Mouse (Mus musculus): ENCODE results near the gene Asphd1. TPM values are rescaled to one million over a fixed set of nuclear protein-coding genes. Genes with fewer than 3 reads are reported as not detected.
"Not testable (repeated sequence)": the region's sequence is repeated elsewhere in the genome, so short reads cannot be mapped to it uniquely, and the experiment has no call there.

Gene Asphd1
- polyA plus RNA-seq, 1 experiment from 2014 or later = 5.5 TPM

GRCm38 (mm10) chr7:126919973-126920372 is 29.4 kb downstream of the Asphd1 start:
- H3K27me3 ChIP-seq = no peaks in the 10 kb centered on the region
- H3K4me2 ChIP-seq (replicated peaks) = no peak overlapping the region
- H3K9ac ChIP-seq (replicated peaks) = no peak overlapping the region
- no peak overlapping the region for H3K4me3 ChIP-seq (replicated peaks)
- H3K9me3 ChIP-seq = no peaks in the 10 kb centered on the region
- no peak overlapping the region for H3K27ac ChIP-seq
- H3K4me1 ChIP-seq (replicated peaks) = peaks cover 27% of the 10 kb centered on the region
- no peak for ATAC-seq
- 86% methylated on average over 4 of the region's 4 CpGs for WGBS
- no peaks in the 10 kb centered on the region for H3K36me3 ChIP-seq

GRCm38 (mm10) chr7:126918356-126918755 is 31.0 kb downstream of the Asphd1 start:
- H3K4me3 ChIP-seq (replicated peaks); H3K27ac ChIP-seq; H3K4me2 ChIP-seq (replicated peaks); ATAC-seq; H3K27me3 ChIP-seq; H3K9me3 ChIP-seq; H3K36me3 ChIP-seq; H3K9ac ChIP-seq (replicated peaks): not testable (repeated sequence)
- WGBS = 52% methylated on average over 4 of the region's 4 CpGs
- H3K4me1 ChIP-seq (replicated peaks) = peaks cover 27% of the 10 kb centered on the region

GRCm38 (mm10) chr7:126914844-126915243 is 34.5 kb downstream of the Asphd1 start:
- Histone ChIP-seq H3K27me3 (no peaks in the 10 kb centered on the region), H3K4me1 (replicated peaks) (no peaks in the 10 kb centered on the region), H3K4me3 (replicated peaks) (no peak overlapping the region), H3K9ac (replicated peaks) (no peak overlapping the region), H3K9me3 (no peaks in the 10 kb centered on the region), H3K27ac (no peak overlapping the region), H3K36me3 (no peaks in the 10 kb centered on the region), H3K4me2 (replicated peaks) (no peak overlapping the region)
- WGBS = 92% methylated on average over 3 of the region's 3 CpGs
- no peak for ATAC-seq

- Histone ChIP-seq H3K9ac (replicated peaks) (no peak overlapping the region), H3K27ac (no peak overlapping the region), H3K4me2 (replicated peaks) (no peak overlapping the region), H3K27me3 (no peaks in the 10 kb centered on the region), H3K9me3 (no peaks in the 10 kb centered on the region), H3K4me1 (replicated peaks) (no peaks in the 10 kb centered on the region), H3K4me3 (replicated peaks) (no peak overlapping the region), H3K36me3 (no peaks in the 10 kb centered on the region)
- no peak for ATAC-seq
- WGBS = 79% methylated on average over 3 of the region's 3 CpGs
Measured at GRCm38 (mm10) chr7:126905590-126905989, 43.8 kb downstream of the Asphd1 start.

- ATAC-seq; H3K4me2 ChIP-seq (replicated peaks); H3K36me3 ChIP-seq; H3K9me3 ChIP-seq; H3K9ac ChIP-seq (replicated peaks); H3K4me3 ChIP-seq (replicated peaks); H3K27ac ChIP-seq; H3K27me3 ChIP-seq: not testable (repeated sequence)
- H3K4me1 ChIP-seq (replicated peaks) = peaks cover 16% of the 10 kb centered on the region
- 91% methylated on average over 9 of the region's 9 CpGs for WGBS
Measured at GRCm38 (mm10) chr7:126899781-126900180, 49.6 kb downstream of the Asphd1 start.

GRCm38 (mm10) chr7:126898102-126898990 is 51.0 kb downstream of the Asphd1 start:
- Histone ChIP-seq H3K36me3 (no peaks in the 10 kb centered on the region), H3K27me3 (no peaks in the 10 kb centered on the region), H3K4me3 (replicated peaks) (peak overlapping the region; percentile 65), H3K9ac (replicated peaks) (peak overlapping the region; percentile 84), H3K4me1 (replicated peaks) (peaks cover 16% of the 10 kb centered on the region), H3K4me2 (replicated peaks) (peak overlapping the region; percentile 74), H3K9me3 (no peaks in the 10 kb centered on the region), H3K27ac (peak overlapping the region; percentile 86)
- 13% methylated on average over 37 of the region's 37 CpGs for WGBS
- ATAC-seq = peak; percentile 95

GRCm38 (mm10) chr7:126897390-126898101 is 51.8 kb downstream of the Asphd1 start:
- Histone ChIP-seq H3K36me3 (0 out of 2 replicates have a peak, but pooled peaks cover 4% of the 10 kb centered on the region), H3K9ac (replicated peaks) (peak overlapping the region; percentile 84), H3K9me3 (no peaks in the 10 kb centered on the region), H3K4me2 (replicated peaks) (peak overlapping the region; percentile 74), H3K4me1 (replicated peaks) (peaks cover 16% of the 10 kb centered on the region), H3K4me3 (replicated peaks) (peak overlapping the region; percentile 65), H3K27me3 (no peaks in the 10 kb centered on the region), H3K27ac (peak overlapping the region; percentile 86)
- ATAC-seq = no peak; the same call in 1 of the 2 replicates
- WGBS = 25% methylated on average over 16 of the region's 16 CpGs

GRCm38 (mm10) chr7:126896912-126897311 is 52.5 kb downstream of the Asphd1 start:
- ATAC-seq = no peak
- Histone ChIP-seq H3K4me3 (replicated peaks) (0 out of 2 replicates have a peak overlapping the region, but pooled peaks have one; percentile 65), H3K27ac (no peak overlapping the region), H3K27me3 (no peaks in the 10 kb centered on the region), H3K9ac (replicated peaks) (peak overlapping the region; percentile 5; the same call in 1 of the 2 replicates), H3K36me3 (0 out of 2 replicates have a peak, but pooled peaks cover 4% of the 10 kb centered on the region), H3K9me3 (no peaks in the 10 kb centered on the region), H3K4me1 (replicated peaks) (peaks cover 16% of the 10 kb centered on the region), H3K4me2 (replicated peaks) (peak overlapping the region; percentile 74)
- WGBS = 89% methylated on average over 5 of the region's 5 CpGs

Other genes with a start within 250 kb of the Asphd1 start
- gene Coro1a, start 241.8 kb downstream of the Asphd1 start, polyA plus RNA-seq (2015; fragmentation: Nextera tagmentation; extraction: Ambion mirVana) = 96.3 and 101 TPM in 2 replicates
- gene Mapk3, start 190.0 kb downstream of the Asphd1 start, polyA plus RNA-seq (2015; fragmentation: Nextera tagmentation; extraction: Ambion mirVana) = 78.8 and 80.7 TPM in 2 replicates
- gene Gdpd3, start 183.2 kb downstream of the Asphd1 start, polyA plus RNA-seq (2015; fragmentation: Nextera tagmentation; extraction: Ambion mirVana) = 2.5 and 2.9 TPM in 2 replicates
- 163 and 180 TPM in 2 replicates for gene Ypel3, start 172.6 kb downstream of the Asphd1 start, polyA plus RNA-seq (2015; fragmentation: Nextera tagmentation; extraction: Ambion mirVana)
- gene Tbx6, start 168.1 kb downstream of the Asphd1 start, polyA plus RNA-seq (2015; fragmentation: Nextera tagmentation; extraction: Ambion mirVana) = 0.36 and 0.49 TPM in 2 replicates
- gene Ppp4c, start 157.1 kb downstream of the Asphd1 start, polyA plus RNA-seq (2015; fragmentation: Nextera tagmentation; extraction: Ambion mirVana) = 224 and 241 TPM in 2 replicates
- gene Fam57b, start 151.9 kb downstream of the Asphd1 start, polyA plus RNA-seq (2015; fragmentation: Nextera tagmentation; extraction: Ambion mirVana) = 48.3 and 52.6 TPM in 2 replicates
- gene 4930451I11Rik, start 117.9 kb downstream of the Asphd1 start, polyA plus RNA-seq (2015; fragmentation: Nextera tagmentation; extraction: Ambion mirVana) = not detected in 2 replicates
- 5.3 and 8.5 TPM in 2 replicates for gene Doc2a, start 102.2 kb downstream of the Asphd1 start, polyA plus RNA-seq (2015; fragmentation: Nextera tagmentation; extraction: Ambion mirVana)
- gene Hirip3, start 87.6 kb downstream of the Asphd1 start, polyA plus RNA-seq (2015; fragmentation: Nextera tagmentation; extraction: Ambion mirVana) = 26.8 and 28.5 TPM in 2 replicates
- 84.3 and 88.8 TPM in 2 replicates for gene Ino80e, start 87.2 kb downstream of the Asphd1 start, polyA plus RNA-seq (2015; fragmentation: Nextera tagmentation; extraction: Ambion mirVana)
- gene Taok2, start 64.9 kb downstream of the Asphd1 start, polyA plus RNA-seq (2015; fragmentation: Nextera tagmentation; extraction: Ambion mirVana) = 61.4 and 63.1 TPM in 2 replicates
- gene Tmem219, start 26.7 kb downstream of the Asphd1 start, polyA plus RNA-seq (2015; fragmentation: Nextera tagmentation; extraction: Ambion mirVana) = 33.2 and 35.0 TPM in 2 replicates
- 84.3 and 85.7 TPM in 2 replicates for gene Kctd13, start 20.7 kb downstream of the Asphd1 start, polyA plus RNA-seq (2015; fragmentation: Nextera tagmentation; extraction: Ambion mirVana)
- gene Sez6l2, start 981 bp upstream of the Asphd1 start, polyA plus RNA-seq (2015; fragmentation: Nextera tagmentation; extraction: Ambion mirVana) = 34.9 and 35.3 TPM in 2 replicates
- 101 and 108 TPM in 2 replicates for gene Cdipt, start 26.3 kb upstream of the Asphd1 start, polyA plus RNA-seq (2015; fragmentation: Nextera tagmentation; extraction: Ambion mirVana)
- gene Cdiptos, start 26.5 kb upstream of the Asphd1 start, polyA plus RNA-seq (2015; fragmentation: Nextera tagmentation; extraction: Ambion mirVana) = 0.72 and 0.85 TPM in 2 replicates
- gene Mvp, start 65.0 kb upstream of the Asphd1 start, polyA plus RNA-seq (2015; fragmentation: Nextera tagmentation; extraction: Ambion mirVana) = 3.0 and 3.7 TPM in 2 replicates
- 0.30 TPM in 1 of 2 replicates, not detected in the other for gene Pagr1b, start 66.9 kb upstream of the Asphd1 start, polyA plus RNA-seq (2015; fragmentation: Nextera tagmentation; extraction: Ambion mirVana)
- 39.8 and 40.8 TPM in 2 replicates for gene Pagr1a, start 67.8 kb upstream of the Asphd1 start, polyA plus RNA-seq (2015; fragmentation: Nextera tagmentation; extraction: Ambion mirVana)
- 72.0 and 73.9 TPM in 2 replicates for gene Gm42742, start 71.5 kb upstream of the Asphd1 start, polyA plus RNA-seq (2015; fragmentation: Nextera tagmentation; extraction: Ambion mirVana)
- gene Prrt2, start 71.6 kb upstream of the Asphd1 start, polyA plus RNA-seq (2015; fragmentation: Nextera tagmentation; extraction: Ambion mirVana) = 10.8 and 11.9 TPM in 2 replicates
- 58.2 and 72.5 TPM in 2 replicates for gene Maz, start 77.5 kb upstream of the Asphd1 start, polyA plus RNA-seq (2015; fragmentation: Nextera tagmentation; extraction: Ambion mirVana)
- 57.5 and 61.0 TPM in 2 replicates for gene Kif22, start 92.9 kb upstream of the Asphd1 start, polyA plus RNA-seq (2015; fragmentation: Nextera tagmentation; extraction: Ambion mirVana)
- not detected in 2 replicates for gene Zg16, start 137.7 kb upstream of the Asphd1 start, polyA plus RNA-seq (2015; fragmentation: Nextera tagmentation; extraction: Ambion mirVana)
- 0.90 and 1.5 TPM in 2 replicates for gene AI467606, start 141.8 kb upstream of the Asphd1 start, polyA plus RNA-seq (2015; fragmentation: Nextera tagmentation; extraction: Ambion mirVana)
- 0.79 and 0.98 TPM in 2 replicates for gene Qprt, start 172.6 kb upstream of the Asphd1 start, polyA plus RNA-seq (2015; fragmentation: Nextera tagmentation; extraction: Ambion mirVana)
- gene Spn, start 188.2 kb upstream of the Asphd1 start, polyA plus RNA-seq (2015; fragmentation: Nextera tagmentation; extraction: Ambion mirVana) = 0.06 and 0.09 TPM in 2 replicates
- 90.8 and 96.1 TPM in 2 replicates for gene Cd2bp2, start 246.5 kb upstream of the Asphd1 start, polyA plus RNA-seq (2015; fragmentation: Nextera tagmentation; extraction: Ambion mirVana)

Measured in midbrain, embryonic 13.5 days (tissue).